Mouse (Mus musculus) left cerebral cortex, adult 9 months (tissue): ENCODE data around the gene Sdk2.

Experiments
- DNase-seq, 2 experiments: peaks; one replicate each; pipeline ENCODE4 v3.0.0; 2022; ENCODE audit warnings: low spot score in 2 of 2

Gene Sdk2

DNA sequence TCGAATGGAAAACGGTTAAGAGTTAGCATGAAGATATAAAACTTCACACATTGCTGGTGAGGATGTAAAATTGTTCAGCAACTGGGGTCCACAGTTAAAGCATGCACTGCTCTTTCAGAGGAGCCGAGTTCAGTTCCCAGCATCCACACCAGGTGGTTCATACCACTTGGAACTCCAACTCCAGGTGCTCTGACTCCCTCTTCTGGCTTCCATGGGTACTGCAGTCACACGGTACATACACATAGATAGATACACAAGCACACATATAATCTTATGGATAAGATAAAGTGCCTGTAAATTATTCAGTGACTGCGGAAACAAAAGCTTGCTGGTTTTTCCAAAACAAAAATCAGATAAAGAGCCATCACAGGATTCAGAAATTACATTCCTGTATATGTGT is 19.9 kb downstream of the Sdk2 start:
- DNase-seq, result no peak

DNA sequence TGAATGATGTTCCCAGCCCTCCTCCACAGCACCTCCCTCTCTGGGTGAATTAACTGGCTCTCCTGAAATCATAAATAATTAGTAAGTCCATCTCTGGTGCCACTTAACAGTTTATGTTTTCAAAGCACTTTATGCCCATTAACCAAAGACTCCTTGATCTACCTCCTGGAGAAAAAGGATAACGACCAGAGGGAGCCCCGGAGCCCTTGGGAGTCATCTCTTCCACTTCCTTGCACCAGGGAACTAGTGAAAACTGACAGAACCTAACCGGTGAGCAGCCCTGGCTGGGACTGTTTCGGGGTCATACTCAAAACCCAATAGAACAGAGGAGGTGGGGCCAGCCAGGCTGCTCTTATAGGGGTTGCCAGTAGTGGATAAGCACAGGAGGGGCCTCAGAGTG is 22.5 kb downstream of the Sdk2 start:
- DNase-seq, result no peak

DNA sequence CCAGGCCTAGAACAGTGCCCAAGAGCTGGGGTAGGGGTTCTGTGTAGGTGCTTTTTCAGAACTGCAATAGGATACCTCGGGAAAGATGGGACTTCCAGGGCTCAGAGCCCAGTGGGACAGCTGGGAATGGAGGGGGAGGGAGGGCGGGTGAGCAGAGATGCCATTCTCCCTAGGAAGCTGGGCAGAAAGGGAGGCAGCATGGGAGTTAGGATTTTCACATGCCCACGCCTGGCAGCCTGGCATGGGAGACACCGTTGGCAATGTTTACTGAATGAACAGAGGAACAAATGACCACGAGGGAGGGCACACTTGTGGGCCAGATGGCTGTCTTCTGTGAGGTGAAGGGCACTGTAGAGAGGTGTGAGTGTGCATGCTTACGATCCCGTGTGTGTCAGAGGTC is 23.3 kb downstream of the Sdk2 start:
- no peak for DNase-seq

DNA sequence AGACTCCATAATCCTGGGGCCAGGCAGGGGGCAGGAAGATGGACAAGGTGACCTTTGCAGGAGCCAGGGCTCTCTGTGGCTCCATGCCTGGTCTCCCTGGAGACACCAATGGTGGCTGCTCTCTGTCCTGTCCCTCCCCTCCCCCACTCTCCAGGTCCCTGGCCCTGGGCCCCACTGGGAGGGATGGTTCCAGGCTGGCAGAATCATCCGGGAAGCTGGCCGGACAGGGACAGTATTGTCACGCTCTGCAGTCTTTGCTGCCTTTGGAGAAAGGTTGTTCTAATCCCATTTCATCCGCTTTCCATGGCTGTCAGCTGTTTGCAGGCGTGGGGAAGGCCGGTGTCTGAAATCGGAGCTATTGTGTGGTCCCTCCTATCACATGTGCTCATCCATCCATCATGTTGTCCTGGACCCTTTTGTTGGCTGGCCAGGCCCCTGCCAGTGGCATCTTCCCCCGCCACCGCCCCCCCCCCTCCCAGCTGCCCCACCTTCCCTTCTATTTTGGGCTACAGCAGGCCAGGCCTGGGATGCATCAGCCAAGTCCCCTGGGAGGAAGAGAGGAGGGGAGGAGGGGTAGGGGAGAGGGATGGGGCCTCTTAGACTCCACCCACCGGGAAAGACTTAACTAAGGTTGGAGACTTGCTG is 26.3 kb downstream of the Sdk2 start:
- DNase-seq, result no peak

DNA sequence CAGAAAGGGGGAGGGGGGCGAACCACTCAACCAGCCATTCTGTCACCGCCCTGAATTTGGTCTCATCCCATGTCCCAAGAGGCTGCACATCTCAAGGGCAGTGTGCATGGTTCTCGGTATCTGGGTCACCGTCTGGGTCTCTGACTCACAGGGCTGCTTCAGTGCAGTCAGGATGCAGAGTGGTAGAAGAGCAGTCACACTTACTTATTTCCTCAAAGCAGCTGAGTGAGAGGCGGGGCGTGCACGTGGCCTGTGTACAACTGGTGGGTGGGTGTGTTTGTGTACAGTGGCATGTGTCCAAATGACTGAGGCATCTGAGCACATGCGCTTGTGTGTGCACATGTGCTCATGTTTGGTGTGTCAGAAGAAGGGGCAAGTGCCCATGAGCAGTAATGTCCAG is 28.8 kb downstream of the Sdk2 start:
- peak; percentile 37 to 64 for DNase-seq

DNA sequence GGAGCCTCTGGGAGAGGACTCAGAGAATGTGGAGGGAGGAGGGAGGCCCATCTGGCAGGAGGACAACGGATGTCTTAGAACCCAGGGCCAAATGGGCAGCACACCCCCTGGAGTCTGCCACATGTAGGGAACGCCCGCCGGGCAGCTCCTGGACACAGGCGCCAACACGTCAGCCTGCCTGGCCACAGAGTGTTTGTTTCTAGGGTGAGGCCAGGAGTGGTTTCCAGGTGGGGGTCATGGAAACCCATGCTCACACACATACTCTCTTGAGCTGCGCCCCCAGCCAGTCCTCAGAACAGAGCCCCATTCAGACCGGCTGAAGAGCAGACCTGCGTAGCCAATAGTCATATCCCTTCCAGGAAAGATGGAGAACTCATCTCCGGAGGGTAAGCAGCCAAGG is 35.4 kb downstream of the Sdk2 start:
- DNase-seq, result no peak

DNA sequence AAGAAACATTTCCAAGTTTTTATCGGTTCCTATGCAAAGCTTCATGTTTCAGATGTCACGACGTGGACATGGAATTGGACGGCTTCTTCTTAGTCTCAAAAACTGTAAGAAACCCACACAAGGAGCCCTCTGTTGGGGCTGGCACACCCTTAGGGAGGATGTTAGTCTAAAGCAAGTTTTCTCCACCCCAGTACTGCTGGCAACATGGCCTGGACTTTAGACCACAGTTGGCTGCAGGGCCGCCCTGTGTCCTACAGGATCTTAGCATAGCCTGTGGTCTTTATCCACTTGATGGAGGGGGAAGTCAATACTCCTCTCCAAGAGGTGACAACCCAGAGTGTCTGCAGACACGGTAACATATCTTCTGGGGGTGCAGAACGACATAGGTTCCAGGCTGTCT is 36.6 kb downstream of the Sdk2 start:
- no peak for DNase-seq

DNA sequence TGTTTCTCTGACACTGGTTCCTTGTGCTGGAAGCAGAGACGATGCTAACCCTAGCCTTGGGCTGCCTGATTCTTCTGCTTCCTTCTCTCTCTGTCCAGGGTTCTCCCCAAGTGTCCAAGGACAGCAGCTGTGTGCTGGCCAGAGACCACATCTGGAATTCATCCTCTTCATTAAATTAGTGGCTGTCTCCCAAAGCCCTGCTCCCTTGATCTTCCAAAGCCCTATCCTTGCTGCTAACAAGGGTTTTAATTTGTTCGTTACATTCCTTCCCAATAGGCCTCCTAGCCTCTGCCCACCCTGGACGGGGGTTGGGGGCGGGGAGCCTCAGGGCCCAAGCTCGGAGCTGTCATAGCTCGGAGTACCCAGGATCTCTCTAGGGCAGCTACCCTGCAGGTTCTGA is 38.3 kb downstream of the Sdk2 start:
- no peak for DNase-seq

DNA sequence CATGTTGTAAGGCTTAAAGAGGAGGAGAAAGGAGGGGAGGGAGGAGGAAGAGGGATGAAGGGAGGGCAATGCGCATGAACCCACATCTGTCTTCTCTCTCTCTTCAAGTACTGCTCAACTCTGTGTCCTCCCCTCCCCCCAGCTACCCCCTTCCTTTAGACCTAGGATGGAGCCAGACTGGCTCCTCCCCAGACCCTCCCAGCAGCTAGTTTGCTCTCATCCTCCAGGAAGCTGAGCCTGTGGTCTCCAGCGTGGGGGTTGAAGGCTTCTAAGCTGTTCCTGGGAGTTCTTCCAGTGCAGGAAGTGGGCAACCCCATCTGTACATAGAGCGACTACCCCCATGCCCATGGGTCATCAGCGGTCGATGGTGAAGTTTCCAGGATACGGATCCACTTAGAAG is 38.8 kb downstream of the Sdk2 start:
- DNase-seq, result no peak

DNA sequence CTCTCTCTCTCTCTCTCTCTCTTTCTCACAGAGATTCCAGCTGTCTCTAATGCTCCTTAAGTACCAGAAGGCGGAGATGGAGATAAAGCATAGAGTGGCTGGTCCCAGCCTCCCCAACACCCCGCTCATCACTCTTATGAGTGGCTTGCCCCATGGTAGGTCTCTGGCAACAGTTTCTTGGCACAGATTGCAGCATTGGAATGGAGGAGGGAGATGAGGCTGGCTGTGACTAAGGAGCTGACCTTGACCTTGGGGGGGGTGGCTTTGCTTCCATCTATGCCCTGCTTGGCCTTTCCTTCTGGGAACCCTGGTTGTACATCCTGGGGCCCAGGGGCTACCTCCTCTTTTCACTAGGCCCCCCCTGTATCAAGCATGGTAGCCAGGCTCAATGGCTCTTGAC is 41.8 kb downstream of the Sdk2 start:
- no peak for DNase-seq

DNA sequence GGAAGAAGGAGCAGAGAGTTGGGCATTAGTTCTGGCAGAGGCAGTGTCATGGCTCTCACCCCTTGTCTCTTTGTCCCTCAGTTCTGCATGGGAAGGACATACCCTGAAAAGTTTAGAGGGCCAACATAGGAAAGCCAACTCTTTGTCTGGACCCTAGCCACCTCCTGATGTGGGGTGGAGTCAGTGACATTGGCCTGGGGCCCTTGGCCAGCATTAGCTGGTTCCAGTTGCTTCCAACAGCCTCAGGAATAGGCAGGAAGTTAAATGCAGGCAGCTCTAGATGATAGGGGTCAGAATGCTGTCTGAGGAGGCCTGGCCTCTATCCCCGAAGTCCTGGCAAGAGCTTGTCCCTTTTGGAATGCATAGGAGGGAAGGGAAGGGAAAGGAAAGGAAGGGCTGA is 42.9 kb downstream of the Sdk2 start:
- no peak for DNase-seq

DNA sequence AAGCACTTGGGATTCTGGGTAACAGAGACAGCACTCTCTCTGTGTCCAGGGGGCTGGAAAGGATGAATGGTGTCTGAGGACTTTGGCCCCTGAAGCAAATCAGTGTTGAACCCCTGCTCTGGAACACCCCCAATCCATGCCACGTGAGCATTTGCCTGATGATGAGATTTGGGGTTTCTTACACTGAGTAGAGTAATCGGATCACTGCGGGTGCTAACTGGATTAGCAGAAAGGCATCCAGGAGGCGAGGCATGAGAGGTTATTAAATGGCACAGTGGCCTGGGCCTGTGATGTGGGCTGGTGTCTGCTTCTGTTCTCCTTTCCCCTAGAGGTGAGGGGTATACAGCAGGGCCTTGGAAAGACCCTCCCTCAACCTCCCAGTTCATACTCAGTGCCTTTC is 44.7 kb downstream of the Sdk2 start:
- DNase-seq, result no peak

DNA sequence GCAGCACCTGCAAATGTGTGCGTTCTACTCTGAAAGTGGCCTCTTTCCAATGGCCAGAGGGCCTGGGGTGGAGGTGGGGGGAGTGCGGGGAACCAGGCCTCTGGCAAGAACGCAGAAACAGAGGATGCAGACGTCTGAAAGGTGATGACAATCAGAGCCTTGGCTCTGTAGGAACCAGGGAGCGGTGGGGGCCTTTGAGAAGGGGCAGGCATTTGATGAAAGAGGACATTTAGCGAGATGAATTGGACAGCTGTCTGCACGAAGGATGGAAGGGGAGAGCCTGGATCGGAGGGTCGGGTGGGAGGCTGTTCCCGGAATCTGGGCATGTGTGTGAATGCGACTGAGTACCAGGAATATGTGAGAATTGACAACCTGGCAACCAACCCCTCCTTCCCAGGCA is 47.8 kb downstream of the Sdk2 start:
- DNase-seq, result no peak

DNA sequence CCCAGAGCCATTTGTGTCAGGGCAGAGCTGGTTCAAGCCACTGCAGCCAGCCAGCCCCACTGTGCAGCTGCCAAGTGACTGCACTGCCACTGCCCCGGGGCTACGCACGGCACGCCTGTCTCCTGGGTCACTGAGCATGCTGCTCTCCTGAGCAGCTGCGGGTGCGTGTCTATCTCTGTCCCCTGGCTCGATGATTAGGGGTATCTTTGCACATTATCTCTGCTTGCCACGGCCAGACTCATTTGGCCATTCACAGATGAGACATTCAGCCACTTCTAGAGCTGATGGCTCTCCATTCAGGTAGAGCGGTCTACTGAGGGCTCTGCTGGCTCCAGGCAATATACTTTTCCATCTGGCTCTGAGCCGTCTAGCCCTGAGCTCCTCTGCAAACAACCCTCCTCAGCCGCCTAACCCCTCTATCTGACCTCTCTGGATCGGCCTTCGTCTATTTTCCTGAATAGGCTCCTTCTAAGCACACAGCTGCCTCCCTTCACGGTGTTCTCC is 49.9 kb downstream of the Sdk2 start:
- DNase-seq, result no peak

DNA sequence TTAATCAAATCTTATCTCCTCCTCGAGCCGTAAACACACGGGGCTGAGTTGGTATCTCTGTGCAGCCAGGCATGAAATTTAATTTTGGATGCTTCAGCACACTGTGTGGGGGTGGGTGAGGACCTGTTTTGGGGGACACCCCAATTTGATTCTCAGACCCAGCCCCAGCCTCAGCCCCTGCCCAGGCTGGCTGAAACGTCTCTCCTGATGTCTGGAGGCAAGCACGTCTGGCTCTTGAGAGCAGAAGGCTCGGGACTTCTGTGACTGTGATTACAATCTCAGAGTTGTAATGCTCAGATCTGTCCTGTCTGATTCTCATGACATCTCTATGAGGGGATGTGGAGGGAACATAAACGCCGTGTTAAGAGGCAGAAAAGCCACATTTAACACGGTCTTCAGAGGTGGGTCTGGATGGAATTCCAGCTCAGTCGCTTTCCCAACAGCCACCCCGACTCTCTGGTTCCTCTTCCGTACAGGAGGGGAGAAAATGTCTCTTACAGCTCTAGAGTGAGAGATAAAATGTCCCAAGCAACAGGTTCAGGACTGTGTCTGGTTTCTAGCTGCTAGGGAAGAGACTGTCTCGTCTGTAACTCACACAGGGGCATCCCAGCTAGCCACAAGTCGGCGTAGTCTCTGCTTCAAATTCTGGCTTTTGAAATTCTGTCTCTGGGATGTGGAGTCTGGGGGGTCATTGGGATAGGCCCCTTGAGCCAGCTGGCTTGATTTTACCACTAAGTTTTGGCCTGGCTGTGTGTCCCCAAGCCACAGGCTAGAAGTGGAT is 50.5 kb downstream of the Sdk2 start:
- no peak for DNase-seq

DNA sequence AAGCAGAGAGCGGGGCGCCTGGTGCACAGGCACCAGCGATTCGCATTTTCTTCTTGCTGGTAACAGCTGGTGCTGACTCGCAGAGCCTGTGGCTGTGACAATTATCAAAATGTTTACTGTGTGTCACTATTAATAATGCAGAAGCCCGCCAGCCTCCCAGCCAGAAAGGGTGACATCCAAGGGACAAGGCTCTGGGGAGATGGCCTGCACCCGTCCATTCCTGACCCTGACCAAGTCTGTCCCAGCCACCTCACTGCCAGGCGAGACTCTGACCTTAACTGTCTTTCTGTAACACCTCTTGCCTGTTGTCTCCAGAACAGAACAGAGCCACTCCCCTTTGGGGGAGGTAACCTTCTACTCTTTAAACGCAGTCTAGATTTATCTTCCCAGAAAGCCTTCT is 55.3 kb downstream of the Sdk2 start:
- DNase-seq, result no peak

DNA sequence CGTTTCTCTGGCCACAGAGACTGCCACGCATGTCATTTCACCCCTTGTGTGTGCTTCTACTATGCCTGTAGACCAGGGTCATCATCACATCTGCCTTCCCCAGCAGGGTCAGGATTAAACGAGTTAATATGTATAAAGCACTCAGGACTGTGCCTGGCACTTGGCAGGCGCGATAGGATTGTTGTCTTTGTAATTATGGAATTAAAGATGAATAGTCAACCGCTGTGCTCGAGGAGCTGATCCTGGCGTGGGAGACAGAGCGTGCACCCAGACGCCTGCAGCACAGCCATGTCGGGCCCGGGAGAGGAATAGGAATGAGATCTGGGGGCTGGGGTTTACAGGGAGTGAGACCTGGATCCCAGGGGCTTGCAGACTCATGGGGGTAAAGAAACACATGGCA is 61.0 kb downstream of the Sdk2 start:
- DNase-seq, result no peak

DNA sequence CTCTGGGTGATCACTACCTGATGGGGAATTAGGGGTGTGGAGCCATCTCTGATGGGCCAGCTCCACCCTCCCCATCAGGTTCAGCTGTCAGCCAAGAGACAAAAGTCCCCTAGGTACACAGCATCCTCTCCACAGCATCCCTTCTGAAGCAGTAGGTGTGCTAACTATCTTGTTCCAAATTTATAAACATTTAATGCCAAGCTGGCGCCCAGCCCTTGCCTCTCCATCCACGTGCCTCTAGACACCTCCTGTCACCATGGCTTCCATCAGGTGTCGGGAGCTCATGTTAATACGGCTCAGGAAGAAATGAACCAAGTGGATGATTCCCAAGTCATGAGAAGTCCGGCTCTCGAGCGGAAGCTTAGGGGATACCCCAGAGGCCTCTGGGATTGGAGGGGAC is 62.2 kb downstream of the Sdk2 start:
- peak in 1 of 2 experiments; percentile 19 for DNase-seq

DNA sequence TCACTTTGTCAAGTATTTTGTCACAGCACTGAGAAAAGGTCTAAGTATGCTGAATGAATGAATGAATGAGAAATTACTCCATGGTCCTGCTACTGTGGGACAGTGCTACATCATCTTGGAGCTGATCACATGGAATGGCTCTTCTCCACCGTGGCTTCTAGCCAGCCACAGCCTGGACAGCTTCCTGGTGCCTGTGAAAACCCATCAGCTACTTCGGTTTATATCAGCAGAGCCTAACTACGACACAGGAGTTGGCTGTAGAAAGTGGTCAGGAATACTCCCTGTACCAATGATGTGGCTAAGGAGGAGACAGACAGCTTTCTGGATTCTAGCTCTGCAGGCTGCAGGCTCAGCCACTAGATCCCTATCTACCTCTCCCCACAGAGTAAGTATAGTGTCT is 63.7 kb downstream of the Sdk2 start:
- no peak for DNase-seq

DNA sequence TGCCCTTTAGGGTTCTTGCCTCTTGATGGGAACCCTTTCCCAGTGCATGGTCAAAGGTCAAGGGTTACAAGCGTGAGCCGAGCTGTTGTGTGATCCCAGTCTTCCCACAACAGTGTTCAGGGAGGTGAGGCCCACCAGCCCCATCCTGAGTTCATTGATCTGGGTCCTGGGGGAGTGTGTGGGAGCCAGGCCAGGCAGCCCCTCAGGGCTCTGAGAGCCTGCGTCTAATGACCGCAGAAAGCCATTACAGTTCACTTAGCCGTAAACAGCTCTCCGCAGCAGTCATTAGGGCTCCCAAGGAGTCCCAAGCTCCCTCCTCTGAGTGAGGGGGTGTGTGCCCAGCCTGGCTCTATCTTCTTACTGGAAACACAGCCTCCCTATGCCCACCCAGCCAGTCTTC is 66.8 kb downstream of the Sdk2 start:
- no peak for DNase-seq

DNA sequence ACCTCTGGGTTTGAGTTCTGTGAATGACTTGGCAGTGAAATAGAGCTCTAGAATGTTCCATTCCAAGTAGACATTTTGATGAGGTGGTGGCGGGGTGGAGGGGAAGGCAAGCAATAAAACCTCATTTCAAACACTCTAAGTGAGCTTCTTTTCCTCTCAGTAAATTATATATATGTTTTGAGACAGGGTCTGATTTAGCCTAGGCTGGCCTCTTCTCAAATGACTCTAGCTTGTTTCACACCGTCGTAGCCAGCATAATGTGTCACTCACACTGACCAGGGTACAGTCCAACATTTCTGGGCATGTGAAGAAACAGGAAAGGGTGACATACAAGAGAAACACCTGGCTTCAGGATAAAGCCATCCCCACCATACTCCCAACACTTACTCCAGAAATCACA is 68.1 kb downstream of the Sdk2 start:
- no peak for DNase-seq

DNA sequence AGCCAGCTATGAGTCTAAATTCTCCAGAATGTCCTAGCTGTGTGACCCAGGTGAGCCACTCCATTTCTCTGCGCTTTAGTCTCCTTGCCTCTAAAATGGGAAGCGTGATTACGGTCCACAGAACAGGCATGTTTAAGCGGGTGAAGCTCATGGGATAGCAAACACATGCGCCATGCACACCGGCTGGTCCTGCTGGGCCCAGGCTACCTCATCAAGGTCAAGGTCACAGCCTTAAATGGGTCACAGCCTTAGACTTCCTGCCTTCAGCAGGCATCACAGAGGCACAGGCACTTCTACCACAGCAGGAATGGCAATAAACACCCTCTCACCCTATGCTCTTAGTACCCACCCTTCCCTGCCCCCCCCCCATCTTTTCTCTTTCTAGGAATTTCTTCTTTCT is 72.9 kb downstream of the Sdk2 start:
- no peak for DNase-seq

DNA sequence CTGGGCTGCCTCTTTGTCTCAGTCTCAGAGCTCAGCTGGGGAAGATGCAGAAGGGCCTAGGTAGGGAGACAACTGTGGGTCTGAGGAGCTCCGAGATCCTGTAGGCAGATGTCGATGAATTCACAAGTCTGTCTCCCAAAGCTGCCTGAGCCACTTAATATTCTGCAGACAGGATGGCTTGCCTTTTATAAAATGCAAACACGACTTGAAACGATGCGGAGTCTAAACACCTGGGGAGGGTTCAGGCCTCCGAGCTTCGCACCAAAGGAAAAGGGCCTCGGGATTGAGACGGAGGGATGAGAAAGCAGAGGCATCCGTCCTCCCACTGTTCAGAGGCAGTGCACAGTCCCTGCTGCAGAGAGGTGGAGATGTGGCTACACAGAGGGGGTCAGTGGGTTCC is 74.0 kb downstream of the Sdk2 start:
- DNase-seq, result no peak

DNA sequence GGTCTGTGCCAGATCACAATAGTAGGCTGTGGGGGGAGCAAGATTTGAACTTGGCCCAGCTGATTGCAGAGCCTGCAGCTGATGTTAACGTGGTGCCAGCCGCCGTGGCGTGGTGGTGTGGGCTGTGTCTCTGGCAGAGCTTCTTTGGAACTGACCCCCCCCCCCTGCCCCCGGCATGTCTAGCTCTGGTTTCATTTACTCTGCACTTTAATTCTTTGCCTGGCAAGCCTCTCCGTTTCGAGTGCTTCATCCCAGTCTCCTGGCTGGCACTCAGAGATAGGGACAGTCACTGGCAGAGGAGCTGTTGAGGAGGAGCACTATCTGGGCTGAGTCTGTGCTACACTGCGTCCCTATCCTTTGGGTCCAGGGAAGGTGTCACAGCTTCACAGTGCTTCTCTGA is 75.0 kb downstream of the Sdk2 start:
- DNase-seq, result no peak
